Mouse (Mus musculus) CH12.LX (cell line): ENCODE data around the gene Coq8a. TPM values are rescaled to one million over a fixed set of nuclear protein-coding genes. Genes with fewer than 3 reads are reported as not detected.

Experiments
- DNase-seq: peaks from one replicate; pipeline ENCODE4 v3.0.0-alpha.2; 2013; ENCODE audit errors: extremely low read depth
- H3K27ac ChIP-seq: 2 replicates; pipeline ENCODE4 v1.5.1; 2012; ENCODE audit warnings: low read depth, mild to moderate bottlenecking, control low read depth, moderate library complexity; ENCODE audit not compliant: insufficient read depth
- H3K27me3 ChIP-seq: replicated peaks from 2 replicates; pipeline ENCODE3; 2012; ENCODE audit warnings: inconsistent platforms
- H3K36me3 ChIP-seq, 2 experiments: replicated peaks in 1 of 2; 2 replicates each; pipeline versions ENCODE3 to v1.6.1; 2012; ENCODE audit warnings: inconsistent platforms in 1 of 2, low read length in 1 of 2, mild to moderate bottlenecking in 1 of 2, mixed read lengths in 1 of 2, moderate library complexity in 1 of 2; ENCODE audit not compliant: control insufficient read depth in 1 of 2, insufficient read depth in 1 of 2
- H3K4me1 ChIP-seq, 2 experiments: 2 replicates each; pipeline ENCODE4 v1.6.1; 2012; ENCODE audit warnings: inconsistent platforms in 1 of 2, moderate library complexity in 1 of 2; ENCODE audit not compliant: insufficient read depth in 2 of 2, control insufficient read depth in 1 of 2
- H3K4me2 ChIP-seq: 2 replicates; pipeline ENCODE4 v1.6.1; 2012; ENCODE audit warnings: low read depth, mild to moderate bottlenecking, control low read depth; ENCODE audit not compliant: poor library complexity, insufficient read depth, severe bottlenecking
- H3K4me3 ChIP-seq, 3 experiments: fragments of 150-350 bp in 1 of 3; sonication (generic) in 1 of 3; replicated peaks in 1 of 3; 2 replicates each; pipeline versions ENCODE3 to v1.5.1; 2011 to 2012; ENCODE audit warnings: low read depth in 2 of 3, low read length in 2 of 3, mild to moderate bottlenecking in 2 of 3, moderate library complexity in 2 of 3, control low read depth in 1 of 3, improper control_type of control experiment in 1 of 3, inconsistent platforms in 1 of 3, mixed read lengths in 1 of 3; ENCODE audit not compliant: poor library complexity in 1 of 3
- H3K79me2 ChIP-seq: replicated peaks from 2 replicates; pipeline ENCODE4 v1.6.1; 2012; ENCODE audit warnings: mild to moderate bottlenecking, moderate library complexity; ENCODE audit not compliant: control insufficient read depth, poor library complexity, insufficient read depth, severe bottlenecking; ENCODE audit errors: extremely low read depth
- H3K9ac ChIP-seq: 2 replicates; pipeline ENCODE4 v1.6.1; 2012; ENCODE audit warnings: low read depth, mild to moderate bottlenecking, control low read depth, moderate library complexity; ENCODE audit not compliant: insufficient read depth
- H3K9me3 ChIP-seq: replicated peaks from 2 replicates; pipeline ENCODE3; 2012; ENCODE audit warnings: low read length, inconsistent platforms, mixed read lengths
- CHD1 ChIP-seq: IDR thresholded peaks from 2 replicates; pipeline ENCODE4 v1.6.1; 2012; ENCODE audit warnings: low read depth, low read length, improper control_type of control experiment, inconsistent platforms
- CHD2 ChIP-seq: IDR thresholded peaks from 2 replicates; pipeline ENCODE4 v1.6.1; 2011; ENCODE audit warnings: low read length, improper control_type of control experiment
- CTCF ChIP-seq, 2 experiments: IDR thresholded peaks in 1 of 2; conservative IDR thresholded peaks in 1 of 2; 2 replicates each; pipeline ENCODE4 v1.5.1; 2011 to 2012; ENCODE audit warnings: low read depth in 2 of 2, low read length in 2 of 2, improper control_type of control experiment in 1 of 2, inconsistent platforms in 1 of 2, mild to moderate bottlenecking in 1 of 2, moderate library complexity in 1 of 2
- E2F4 ChIP-seq: IDR thresholded peaks from 2 replicates; pipeline ENCODE4 v1.6.1; 2011; ENCODE audit warnings: low read depth, low read length, improper control_type of control experiment; ENCODE audit not compliant: insufficient replicate concordance
- ETS1 ChIP-seq: conservative IDR thresholded peaks from 2 replicates; pipeline ENCODE4 v1.6.1; 2012; ENCODE audit warnings: low read depth, mild to moderate bottlenecking, inconsistent platforms, low read length, improper control_type of control experiment, moderate library complexity
- HCFC1 ChIP-seq: IDR thresholded peaks from 2 replicates; pipeline ENCODE4 v1.6.1; 2012; ENCODE audit warnings: low read depth, mild to moderate bottlenecking, inconsistent platforms, low read length, improper control_type of control experiment
- IRF4 ChIP-seq: IDR thresholded peaks from 2 replicates; pipeline ENCODE4 v1.6.1; 2014; ENCODE audit warnings: low read depth, mild to moderate bottlenecking, inconsistent platforms, low read length, improper control_type of control experiment
- JUN ChIP-seq: IDR thresholded peaks from 2 replicates; pipeline ENCODE4 v1.6.1; 2011; ENCODE audit warnings: low read depth, mild to moderate bottlenecking, low read length, improper control_type of control experiment, moderate library complexity; ENCODE audit not compliant: insufficient read depth
- JUND ChIP-seq: conservative IDR thresholded peaks from 2 replicates; pipeline ENCODE4 v1.6.1; 2011; ENCODE audit warnings: low read depth, low read length, improper control_type of control experiment
- KAT2A ChIP-seq: IDR thresholded peaks from 2 replicates; pipeline ENCODE4 v1.6.1; 2012; ENCODE audit warnings: low read length, improper control_type of control experiment, inconsistent platforms; ENCODE audit not compliant: insufficient replicate concordance
- MEF2A ChIP-seq: IDR thresholded peaks from 2 replicates; pipeline ENCODE4 v1.6.1; 2014; ENCODE audit warnings: low read depth, mild to moderate bottlenecking, inconsistent platforms, low read length, improper control_type of control experiment, borderline replicate concordance
- NELFE ChIP-seq: IDR thresholded peaks from 2 replicates; pipeline ENCODE4 v1.6.1; 2011; ENCODE audit warnings: low read depth, low read length, improper control_type of control experiment
- NRF1 ChIP-seq: IDR thresholded peaks from 2 replicates; pipeline ENCODE4 v1.6.1; 2014; ENCODE audit warnings: low read depth, mild to moderate bottlenecking, inconsistent platforms, low read length, improper control_type of control experiment, moderate library complexity
- PAX5 ChIP-seq: IDR thresholded peaks from 2 replicates; pipeline ENCODE4 v1.6.1; 2012; ENCODE audit warnings: low read length, inconsistent platforms, mixed read lengths
- POLR2A ChIP-seq: IDR thresholded peaks from 2 replicates; pipeline ENCODE4 v1.6.1; 2011; ENCODE audit warnings: low read depth, mild to moderate bottlenecking, improper control_type of control experiment, low read length
- POLR2AphosphoS2 ChIP-seq: IDR thresholded peaks from 2 replicates; pipeline ENCODE4 v1.6.1; 2011; ENCODE audit warnings: low read depth, low read length, improper control_type of control experiment
- SIN3A ChIP-seq: IDR thresholded peaks from 2 replicates; pipeline ENCODE4 v1.6.1; 2012; ENCODE audit warnings: low read length, improper control_type of control experiment, inconsistent platforms
- SMC3 ChIP-seq: IDR thresholded peaks from 2 replicates; pipeline ENCODE4 v1.6.1; 2011; ENCODE audit warnings: low read depth, low read length, improper control_type of control experiment
- TCF12 ChIP-seq: IDR thresholded peaks from 2 replicates; pipeline ENCODE4 v1.6.1; 2014; ENCODE audit warnings: low read depth, mild to moderate bottlenecking, inconsistent platforms, low read length, improper control_type of control experiment
- ZC3H11A ChIP-seq: IDR thresholded peaks from 2 replicates; pipeline ENCODE4 v1.6.1; 2012; ENCODE audit warnings: low read depth, mild to moderate bottlenecking, inconsistent platforms, low read length, improper control_type of control experiment
- ZNF384 ChIP-seq: IDR thresholded peaks from 2 replicates; pipeline ENCODE4 v1.6.1; 2012; ENCODE audit warnings: low read depth, low read length, improper control_type of control experiment, inconsistent platforms
- dilution Hi-C: fragments of 300-500 bp; cut with MboI; formaldehyde crosslinking; loops from 2 replicates; pipeline ENCODE4 v1.14.3; 2020; ENCODE audit warnings: low sequenced_read_pairs; ENCODE audit not compliant: extremely low pct_unique_long_range_greater_than_20kb, extremely low pct_ligation_motif_present
- in situ Hi-C: fragments of 300-500 bp; cut with MboI; formaldehyde crosslinking; loops from 3 replicates; pipeline ENCODE4 v1.14.3; 2019; ENCODE audit warnings: low sequenced_read_pairs, low pct_ligation_motif_present, low pct_unique_long_range_greater_than_20kb, mixed read lengths
- polyA plus RNA-seq: library from polyadenylated mRNA; unstranded; fragments of >175 nt; gene quantifications from 2 replicates; pipeline ENCODE4 v1.2.1, GENCODE M21; 2012; ENCODE audit warnings: low read depth; ENCODE audit not compliant: insufficient read length
- total RNA-seq, 2 experiments: library from RNA; depleted of rRNA; stranded (reverse); fragments of 300-350 nt in 1 of 2; fragments of >200 nt in 1 of 2; gene quantifications; 2 replicates each; pipeline ENCODE4 v1.2.3; 2012 to 2014

The Coq8a gene
- total and polyA plus RNA-seq, 3 experiments: 73.4 to 237 (median 88.1) TPM

GRCm38 (mm10) chr1:180161160-180161559, 38.2 kb downstream of the Coq8a start:
- dilution Hi-C loops (no loop called here), in situ Hi-C loops (no loop called here)
- Histone ChIP-seq H3K79me2 (no peaks in the 10 kb centered on the region), H3K27ac (no peak overlapping the region), H3K27me3 (no peaks in the 10 kb centered on the region), H3K9me3 (no peaks in the 10 kb centered on the region), H3K9ac (no peak overlapping the region), H3K4me1 (peaks cover 0 to 20% of the 10 kb centered on the region in 2 experiments; a peak in 3 of 4 replicates), H3K4me3 (no peak overlapping the region), H3K36me3 (peaks cover 10 to 40% of the 10 kb centered on the region in 2 experiments), H3K4me2 (no peak overlapping the region)
- no peak for DNase-seq
- no peak for TF ChIP-seq POLR2A

GRCm38 (mm10) chr1:180160545-180160944, 38.9 kb downstream of the Coq8a start:
- dilution Hi-C loops (no loop called here), in situ Hi-C loops (no loop called here)
- H3K4me3 ChIP-seq: no peak overlapping the region
- DNase-seq: no peak
- peaks cover 0 to 26% of the 10 kb centered on the region in 2 experiments; a peak in 3 of 4 replicates for H3K4me1 ChIP-seq
- H3K79me2 ChIP-seq: no peaks in the 10 kb centered on the region
- no peak overlapping the region for H3K9ac ChIP-seq
- no peak overlapping the region for H3K4me2 ChIP-seq
- no peak overlapping the region for H3K27ac ChIP-seq
- no peaks in the 10 kb centered on the region for H3K9me3 ChIP-seq
- no peaks in the 10 kb centered on the region for H3K27me3 ChIP-seq
- TF ChIP-seq ETS1 (no peak), JUN (no peak), SMC3 (no peak), KAT2A (no peak), ZNF384 (no peak), NELFE (no peak), SIN3A (no peak), CHD1 (no peak), E2F4 (no peak), PAX5 (no peak), MEF2A (no peak), NRF1 (no peak), ZC3H11A (no peak), TCF12 (no peak), CHD2 (no peak), HCFC1 (no peak), IRF4 (no peak), CTCF (conservative IDR thresholded peaks at IDR 0.05 in 1 of 2, IDR thresholded peaks at IDR 0.05 in 1 of 2; ENCODE audit: low read depth in 2 of 2, low read length in 2 of 2) (no peak), JUND (no peak), POLR2AphosphoS2 (no peak)
- peaks cover 4 to 34% of the 10 kb centered on the region in 2 experiments for H3K36me3 ChIP-seq
